Mouse (Mus musculus): ENCODE measurements around the gene Ercc8.

The Ercc8 gene

DNA sequence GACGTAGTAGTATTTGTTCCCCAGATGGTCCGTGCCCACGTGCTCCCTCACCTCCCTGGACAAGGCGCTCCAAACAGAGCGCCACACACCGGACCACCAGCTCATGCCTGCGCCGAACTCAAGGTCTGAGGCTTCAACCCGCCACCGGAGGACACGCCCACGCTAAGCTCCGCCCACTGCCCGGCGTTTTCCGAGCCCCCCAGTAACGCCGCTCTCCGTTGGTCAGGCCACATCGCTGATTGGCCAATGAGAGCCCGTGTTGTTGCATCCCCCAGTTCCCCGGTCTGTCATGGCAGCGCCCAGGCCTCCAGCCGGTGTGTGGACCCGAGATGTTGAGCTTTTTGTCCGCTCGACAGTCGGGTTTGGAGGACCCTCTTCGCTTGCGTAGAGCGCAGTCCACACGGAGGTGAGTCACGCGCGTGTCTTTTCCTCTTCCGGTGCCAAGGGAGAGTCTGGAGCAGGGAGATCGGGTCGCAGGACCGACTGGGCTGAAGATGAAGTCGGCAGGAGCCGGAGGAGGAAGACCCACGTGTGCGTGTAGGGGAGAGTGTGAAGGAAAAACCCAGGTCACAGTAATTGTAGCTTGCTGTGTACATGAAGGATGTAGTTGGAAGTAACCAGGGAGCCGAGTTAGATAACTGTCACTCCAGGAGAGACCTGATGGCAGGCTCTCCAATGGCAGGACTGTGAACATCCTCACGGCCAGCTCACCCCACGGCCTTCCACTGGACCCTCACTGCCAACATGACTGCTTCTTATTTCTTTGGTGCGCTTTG, at the start of gene Ercc8, which contains the start of gene Ndufaf2:
Gene Ercc8 (plus strand): TSS at position 267 of the 776 bp plus-strand sequence.
Gene Ndufaf2 (minus strand): TSS at position 159 of the 776 bp plus-strand sequence.
- peak; percentile 34 for DNase-seq (ENCODE audit: extremely low read depth, low read depth, low spot score)

DNA sequence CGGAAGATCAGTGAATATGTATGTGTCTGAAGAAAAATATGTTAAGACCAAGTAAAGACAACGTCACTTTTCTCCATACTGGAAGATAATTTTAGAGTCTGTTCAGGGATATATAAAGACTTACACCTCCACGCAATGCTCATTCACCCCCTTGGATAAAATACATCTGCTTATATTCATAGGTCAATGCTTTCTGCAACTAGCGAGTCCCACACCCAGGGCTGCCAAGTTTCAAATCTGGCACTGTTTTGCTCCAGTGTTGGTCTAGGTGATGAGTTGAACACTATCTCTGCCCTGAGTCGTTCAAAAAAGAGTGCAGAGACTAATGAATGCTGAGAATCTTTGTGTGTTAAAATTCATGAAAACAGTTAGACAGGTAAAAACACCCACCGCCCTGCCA, 47.6 kb upstream of the Ercc8 start:
- no peak for DNase-seq (ENCODE audit: extremely low read depth, low read depth, low spot score)

DNA sequence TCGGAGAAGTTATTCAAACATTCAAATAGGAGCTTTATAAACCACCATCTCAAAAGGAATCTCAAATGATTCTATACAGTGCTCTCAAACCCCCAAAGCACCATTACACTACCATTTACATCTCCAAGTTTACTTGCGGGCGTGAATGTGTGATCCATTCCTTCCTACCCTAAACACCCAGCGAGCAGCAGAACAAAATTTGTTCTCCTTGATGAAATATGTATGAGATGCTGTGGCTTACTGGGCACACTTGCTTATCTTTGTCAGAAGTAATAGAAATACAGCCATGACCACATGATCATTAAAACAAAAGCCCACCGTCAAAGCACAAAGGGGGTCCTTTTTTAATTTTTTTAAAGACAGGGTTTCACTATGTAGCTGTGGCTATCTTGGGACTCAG, 45.0 kb upstream of the Ercc8 start:
- DNase-seq (ENCODE audit: extremely low read depth, low read depth, low spot score) = no peak

DNA sequence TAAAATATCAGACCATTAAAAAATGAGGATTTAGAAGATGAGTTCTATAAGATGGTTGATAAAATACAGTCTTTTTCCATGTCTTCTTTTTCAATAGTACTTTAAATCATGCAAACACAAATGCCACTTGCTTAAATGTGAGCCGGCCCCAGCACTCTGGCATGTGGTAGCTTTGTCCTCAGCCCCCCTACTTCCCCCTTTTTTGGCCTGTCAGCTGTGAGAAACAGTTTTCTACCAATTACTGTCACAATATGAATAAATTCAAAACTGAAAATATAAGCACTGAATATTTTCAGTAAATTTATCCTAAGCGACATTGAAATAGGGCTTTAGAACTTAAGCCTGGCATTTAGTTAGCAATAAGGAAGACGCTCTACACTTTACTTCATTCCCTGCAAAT, 44.3 kb upstream of the Ercc8 start:
- no peak for DNase-seq (ENCODE audit: extremely low read depth, low read depth, low spot score)

DNA sequence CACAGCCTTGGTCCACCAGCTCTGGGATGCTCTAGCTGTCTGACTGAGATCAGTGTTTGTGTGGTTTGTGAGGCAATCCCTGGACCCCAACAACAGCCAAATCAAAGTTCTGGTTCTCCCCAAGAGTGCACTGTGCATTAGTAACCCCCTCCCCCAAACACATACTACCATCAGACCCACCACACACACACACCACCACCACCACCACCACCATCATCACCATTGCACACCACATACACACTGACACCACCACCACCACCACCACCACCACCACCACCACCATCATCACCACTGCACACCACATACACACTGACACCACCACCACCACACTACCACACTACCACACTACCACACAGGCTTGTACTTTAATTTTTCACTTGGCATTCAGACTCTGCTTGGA, 40.9 kb upstream of the Ercc8 start:
- no peak for DNase-seq (ENCODE audit: extremely low read depth, low read depth, low spot score)

DNA sequence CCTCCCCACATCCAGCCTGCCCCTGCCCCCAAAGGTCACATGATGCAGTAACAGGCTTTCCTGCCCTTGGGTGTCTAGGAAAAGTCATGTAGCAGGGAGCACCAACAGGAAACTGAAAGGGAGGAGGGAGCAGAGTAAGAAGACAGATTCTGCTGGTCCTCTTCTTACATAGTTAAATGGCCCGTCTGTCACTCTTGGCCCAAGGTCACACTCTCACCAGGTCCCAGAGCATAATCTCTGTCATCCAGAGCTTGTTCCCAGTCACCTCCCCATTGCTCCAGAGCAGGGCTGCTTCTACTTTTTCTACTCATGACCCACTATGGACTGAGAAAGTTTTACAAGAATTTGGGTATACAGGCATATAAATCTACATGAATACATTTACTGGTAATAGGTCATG, 40.3 kb upstream of the Ercc8 start:
- no peak for DNase-seq (ENCODE audit: extremely low read depth, low read depth, low spot score)

DNA sequence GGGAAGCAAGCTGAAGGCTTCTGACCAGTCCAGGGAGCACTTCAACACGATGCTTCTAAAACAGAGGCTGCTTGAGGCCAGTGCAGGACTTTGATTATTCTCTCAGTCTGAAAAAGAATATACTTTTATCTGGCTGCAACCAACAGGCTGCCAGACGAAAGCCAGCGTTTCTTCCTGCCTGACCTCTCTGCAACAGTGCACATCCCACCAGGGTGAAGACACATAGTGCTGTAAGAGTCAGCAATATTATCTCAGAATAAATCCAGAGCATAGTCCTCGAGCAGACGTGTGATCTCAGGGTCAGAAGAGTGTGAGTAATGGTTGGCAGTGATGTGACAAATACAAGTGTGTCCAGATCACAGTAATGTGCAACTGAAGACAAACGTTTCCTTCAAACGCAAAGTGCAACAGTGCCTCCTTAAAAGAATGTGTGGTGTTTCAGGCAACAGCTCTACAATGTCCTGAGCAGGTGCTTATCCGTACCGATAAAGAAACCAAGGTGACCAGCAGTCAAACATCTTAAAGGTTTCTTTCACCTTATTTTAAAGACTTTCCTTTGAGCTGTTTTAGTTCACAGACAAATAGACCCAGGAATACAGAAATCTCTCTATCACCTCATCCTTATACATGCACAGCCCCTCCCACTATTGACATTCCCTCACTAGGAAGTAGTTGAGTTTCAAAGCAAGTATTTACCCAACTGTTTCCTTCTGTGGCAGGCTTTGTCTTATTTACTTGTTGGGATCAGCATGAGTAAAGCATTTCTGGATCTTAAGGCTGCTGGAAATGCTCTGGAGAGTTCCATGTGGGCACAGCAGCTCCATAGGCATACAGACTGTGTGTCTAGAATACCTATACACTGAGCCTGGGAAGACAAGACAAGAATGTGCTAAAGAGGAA, 38.9 kb upstream of the Ercc8 start:
- no peak for DNase-seq (ENCODE audit: extremely low read depth, low read depth, low spot score)

DNA sequence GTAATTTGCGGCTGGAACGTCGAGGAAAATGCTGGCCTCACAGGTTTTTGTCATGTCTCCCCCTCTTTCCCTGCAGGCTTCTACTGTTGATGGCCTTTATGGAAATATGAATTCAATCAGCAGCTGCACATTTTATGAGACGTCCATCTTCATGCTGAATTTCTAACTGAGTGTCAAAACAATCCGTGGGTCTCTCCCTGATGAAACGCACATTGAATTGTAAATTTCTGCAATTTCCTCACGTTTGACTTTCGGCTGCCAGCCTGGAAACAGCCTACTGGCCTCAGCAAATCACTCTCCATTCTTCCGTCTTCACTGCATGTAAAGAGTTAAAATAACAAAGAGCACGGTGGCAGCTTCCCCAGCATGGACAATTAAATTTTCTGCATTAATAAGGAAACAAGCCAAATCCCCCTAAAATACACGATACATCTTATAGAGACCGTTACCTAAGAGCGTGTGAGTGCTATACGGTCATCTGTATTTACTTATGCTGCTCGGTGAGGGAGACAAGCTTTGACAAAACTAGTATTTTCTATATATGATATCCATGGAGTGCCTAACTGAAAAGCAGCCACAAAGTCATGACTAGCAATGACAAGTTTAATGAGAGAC, 35.3 kb upstream of the Ercc8 start:
- DNase-seq (ENCODE audit: extremely low read depth, low read depth, low spot score) = no peak

DNA sequence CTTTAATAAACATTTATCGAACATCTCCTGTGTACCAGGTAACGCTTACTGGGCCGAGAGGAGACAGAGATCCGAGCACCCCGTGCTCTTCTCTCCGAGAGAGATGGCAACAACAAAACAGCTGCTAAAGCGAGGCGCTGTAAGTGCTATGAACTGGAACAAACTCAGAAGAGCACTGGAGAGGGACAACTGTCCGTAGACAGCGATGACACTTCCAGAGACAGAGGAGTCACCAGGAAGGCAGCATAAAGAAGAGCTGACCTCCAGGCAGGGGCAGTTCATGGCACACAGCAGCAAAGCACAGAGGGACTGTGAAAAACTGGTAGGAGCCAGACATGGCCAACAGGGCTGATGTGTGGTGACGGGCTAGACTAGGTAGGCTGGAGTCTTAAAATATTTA, 34.4 kb upstream of the Ercc8 start:
- no peak for DNase-seq (ENCODE audit: extremely low read depth, low read depth, low spot score)

DNA sequence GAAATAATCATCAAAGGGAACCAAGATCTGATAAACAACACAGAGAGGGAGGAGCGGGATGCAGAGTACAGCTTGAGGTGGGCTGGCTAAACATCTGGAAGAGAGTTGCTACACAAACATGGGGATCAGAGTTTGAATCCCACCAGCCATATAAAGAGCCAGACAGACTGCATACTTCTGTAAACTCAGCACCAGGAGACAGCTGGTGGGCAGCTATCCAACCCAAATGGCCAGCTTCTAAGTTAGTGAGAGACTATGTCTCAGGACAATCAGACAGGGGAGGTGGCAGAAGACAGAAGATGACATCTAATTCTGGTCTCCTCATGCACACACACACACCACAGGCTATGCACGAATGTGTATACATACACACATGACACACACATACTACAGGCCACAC, 32.3 kb upstream of the Ercc8 start:
- no peak for DNase-seq (ENCODE audit: extremely low read depth, low read depth, low spot score)

DNA sequence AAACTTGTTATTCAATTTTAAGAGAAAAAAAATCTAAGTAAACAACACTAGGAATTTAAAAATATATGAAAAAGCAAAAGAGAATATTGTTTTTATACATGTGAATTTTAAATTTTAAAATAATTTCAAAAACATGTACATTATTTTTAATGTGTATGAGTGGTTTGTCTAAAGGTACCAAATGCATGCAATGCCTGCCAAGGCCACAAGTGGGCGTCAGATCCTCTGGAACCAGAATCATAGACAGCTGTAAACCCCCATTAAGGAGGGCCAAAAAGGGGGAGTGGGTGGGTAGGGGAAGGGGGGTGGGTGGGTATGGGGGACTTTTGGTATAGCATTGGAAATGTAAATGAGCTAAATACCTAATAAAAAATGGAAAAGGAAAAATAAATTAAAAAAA, 31.4 kb upstream of the Ercc8 start:
- no peak for DNase-seq (ENCODE audit: extremely low read depth, low read depth, low spot score)

DNA sequence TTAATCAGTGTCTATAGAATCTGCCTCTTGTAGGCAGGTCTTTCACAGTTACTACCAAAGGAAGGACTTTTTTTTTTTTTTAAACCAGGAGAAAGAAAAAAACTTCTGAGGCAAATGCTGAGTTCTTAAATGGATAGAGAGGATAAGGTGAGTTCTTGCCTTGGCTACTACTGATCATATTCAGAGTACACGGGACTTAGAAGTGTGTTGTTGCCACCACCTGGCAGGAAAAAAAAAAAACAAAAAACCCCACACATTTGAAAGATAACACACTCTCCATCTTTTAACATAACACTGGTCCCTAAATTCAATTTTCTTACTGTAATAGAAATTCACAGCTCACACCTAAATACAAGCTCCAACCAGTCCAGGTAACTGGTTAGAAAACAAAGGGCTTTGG, 30.6 kb upstream of the Ercc8 start:
- no peak for DNase-seq (ENCODE audit: extremely low read depth, low read depth, low spot score)

DNA sequence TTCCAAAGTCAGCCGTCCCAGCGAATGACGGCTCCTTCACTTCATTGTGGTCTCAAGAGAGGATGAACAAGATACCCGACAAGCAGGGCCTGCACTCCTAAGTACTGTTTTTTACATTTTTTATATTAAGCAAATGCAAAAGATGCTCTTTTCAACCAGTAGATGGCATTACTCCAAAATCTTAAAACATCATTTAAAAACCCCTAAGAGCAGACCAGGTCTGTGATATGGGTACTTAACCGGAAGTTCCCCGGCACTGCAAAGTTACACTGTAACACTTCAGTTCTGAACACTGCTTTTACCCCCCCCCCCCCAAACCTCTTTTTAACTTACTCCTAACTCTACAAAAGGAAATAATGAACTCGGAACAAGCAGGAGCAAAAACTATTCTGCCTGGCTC, 29.5 kb upstream of the Ercc8 start:
- no peak for DNase-seq (ENCODE audit: extremely low read depth, low read depth, low spot score)

DNA sequence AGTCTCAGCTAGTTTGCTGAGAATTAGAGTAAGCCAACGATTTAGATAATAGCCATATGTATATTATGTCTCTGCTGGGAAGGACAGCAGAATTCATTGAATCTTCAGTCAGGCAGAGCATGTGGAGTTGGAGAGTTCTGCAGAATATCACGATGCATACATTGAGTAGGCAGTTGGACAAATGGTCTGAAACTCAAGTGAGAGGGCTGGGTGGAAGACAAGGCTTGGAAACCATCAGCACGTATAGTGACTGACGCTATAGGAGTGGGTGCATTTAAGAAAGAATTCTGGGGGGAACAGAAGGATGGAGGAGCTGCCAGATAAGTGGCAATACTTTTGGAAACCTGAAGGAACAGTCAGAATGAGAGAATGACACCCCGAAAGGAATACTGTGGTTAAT, 27.8 kb upstream of the Ercc8 start:
- DNase-seq (ENCODE audit: extremely low read depth, low read depth, low spot score) = no peak

DNA sequence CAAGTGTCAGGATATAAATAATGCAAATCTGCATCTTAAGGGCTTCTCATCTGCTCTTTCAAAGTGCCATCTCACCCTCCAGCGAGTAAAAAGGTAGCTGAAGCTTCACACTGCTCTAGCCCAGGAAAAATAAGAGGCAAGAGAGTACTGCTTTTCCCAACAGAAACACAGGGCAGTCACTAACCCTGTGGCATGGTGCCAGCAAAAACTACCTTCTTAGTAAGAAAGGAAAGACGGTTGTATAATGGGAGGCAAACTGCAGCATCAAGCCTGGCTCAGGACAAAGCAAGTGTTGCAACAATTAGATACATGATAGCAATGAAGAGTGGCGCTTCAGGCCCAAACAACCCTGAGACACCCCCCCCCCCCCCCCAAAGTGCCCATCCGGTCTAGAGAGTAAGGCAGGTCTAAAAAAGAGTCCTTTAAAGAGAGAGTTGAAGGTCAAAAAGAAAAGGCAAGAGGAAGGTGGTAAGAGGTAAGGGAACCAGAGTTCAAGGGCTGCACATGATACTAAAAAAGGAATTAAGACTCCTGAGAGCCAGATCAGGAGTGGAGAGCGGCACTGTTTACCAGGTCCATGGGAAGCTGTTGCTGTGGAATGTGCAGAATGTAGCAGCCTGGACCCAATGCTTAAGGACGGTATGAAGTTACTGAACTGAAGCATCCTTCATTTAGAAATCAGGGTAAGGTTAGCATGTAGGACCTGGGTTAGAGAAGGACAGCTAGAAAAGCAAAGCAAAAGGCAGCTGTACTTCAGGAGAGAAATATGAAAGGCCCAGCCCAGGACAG, 26.3 kb upstream of the Ercc8 start:
- no peak for DNase-seq (ENCODE audit: extremely low read depth, low read depth, low spot score)

DNA sequence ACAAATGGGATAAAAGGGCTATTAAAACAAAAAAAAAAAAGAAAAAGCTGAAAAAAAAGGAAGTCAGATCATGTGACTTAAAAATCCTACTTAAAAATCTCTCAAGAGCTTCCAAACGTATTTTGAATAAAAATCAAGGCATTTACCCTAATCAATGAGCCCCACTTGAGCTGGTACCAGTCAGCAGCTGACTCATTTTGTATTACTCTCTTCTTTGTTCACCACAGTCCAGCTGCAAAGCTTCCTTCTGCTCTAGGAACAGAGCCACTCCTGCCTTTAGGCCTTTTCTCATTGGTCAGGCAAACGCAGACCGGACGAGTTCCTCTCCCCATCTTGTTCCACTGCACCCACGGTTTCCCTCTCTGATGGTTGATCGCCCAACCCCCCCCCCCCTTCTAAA, 22.9 kb upstream of the Ercc8 start:
- DNase-seq (ENCODE audit: extremely low read depth, low read depth, low spot score) = no peak

DNA sequence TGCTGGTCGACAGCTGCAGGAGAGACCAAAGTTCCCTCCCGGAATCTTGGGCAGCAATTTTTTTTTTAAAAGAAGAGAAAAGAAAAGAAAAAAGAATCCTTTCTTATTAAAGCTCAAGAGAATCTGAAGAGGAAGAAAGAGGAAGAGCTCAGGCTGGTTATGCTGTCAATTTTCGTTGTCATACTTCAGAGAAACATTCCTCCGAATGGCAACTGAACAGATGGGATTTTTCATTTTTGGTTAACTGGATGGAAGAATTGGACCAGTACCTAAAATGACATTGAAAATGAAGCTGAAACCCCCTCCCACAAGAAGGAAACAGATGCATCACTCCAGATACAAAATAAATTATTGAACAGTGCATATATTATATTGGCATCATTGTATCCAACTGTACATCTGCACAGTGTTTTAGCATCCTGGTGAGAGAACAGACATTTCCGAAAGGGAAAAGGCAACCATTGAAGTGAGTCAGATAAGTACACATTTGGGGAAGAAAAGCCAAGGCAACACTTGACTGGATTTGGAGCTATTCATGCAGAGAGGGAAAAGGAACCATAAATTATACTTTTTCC, 20.0 kb upstream of the Ercc8 start:
- DNase-seq (ENCODE audit: extremely low read depth, low read depth, low spot score) = no peak

DNA sequence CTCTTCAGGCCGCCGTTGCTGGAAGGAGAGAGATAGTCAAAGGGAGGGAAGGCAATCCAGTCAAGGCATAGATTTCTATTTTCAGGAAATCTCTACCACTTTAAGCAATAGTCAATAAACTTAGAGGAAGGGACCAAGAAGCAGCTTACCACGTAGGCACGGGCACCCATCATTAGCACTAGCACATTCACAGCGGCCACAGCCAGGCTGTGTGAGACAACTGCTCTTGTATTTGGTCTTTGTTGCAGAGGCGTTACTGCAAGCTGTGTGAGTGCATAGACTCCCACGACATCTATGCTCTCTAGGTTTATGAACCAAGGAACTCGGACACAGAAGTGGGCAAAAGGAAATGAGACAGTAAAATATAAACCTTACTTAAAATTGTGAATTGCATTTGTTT, 14.4 kb upstream of the Ercc8 start:
- no peak for DNase-seq (ENCODE audit: extremely low read depth, low read depth, low spot score)

DNA sequence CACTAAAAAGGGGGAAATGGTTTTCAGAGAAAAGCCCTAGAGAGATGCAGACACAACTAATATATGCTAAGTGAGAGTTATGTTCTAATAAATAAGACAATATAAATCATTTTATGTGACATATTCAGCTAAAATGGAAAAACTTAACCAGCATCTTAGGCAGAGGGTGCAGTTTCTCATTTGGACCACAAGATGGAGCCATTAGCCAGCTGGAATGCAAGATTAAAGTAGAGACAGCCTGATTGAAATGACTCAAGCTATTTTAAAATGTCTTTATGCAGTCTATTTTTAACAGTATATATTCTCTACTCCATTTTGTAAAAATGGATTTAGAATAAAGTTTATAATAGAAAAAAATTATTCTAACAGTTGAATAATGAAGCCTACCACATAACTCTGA, 6.7 kb upstream of the Ercc8 start:
- no peak for DNase-seq (ENCODE audit: extremely low read depth, low read depth, low spot score)

DNA sequence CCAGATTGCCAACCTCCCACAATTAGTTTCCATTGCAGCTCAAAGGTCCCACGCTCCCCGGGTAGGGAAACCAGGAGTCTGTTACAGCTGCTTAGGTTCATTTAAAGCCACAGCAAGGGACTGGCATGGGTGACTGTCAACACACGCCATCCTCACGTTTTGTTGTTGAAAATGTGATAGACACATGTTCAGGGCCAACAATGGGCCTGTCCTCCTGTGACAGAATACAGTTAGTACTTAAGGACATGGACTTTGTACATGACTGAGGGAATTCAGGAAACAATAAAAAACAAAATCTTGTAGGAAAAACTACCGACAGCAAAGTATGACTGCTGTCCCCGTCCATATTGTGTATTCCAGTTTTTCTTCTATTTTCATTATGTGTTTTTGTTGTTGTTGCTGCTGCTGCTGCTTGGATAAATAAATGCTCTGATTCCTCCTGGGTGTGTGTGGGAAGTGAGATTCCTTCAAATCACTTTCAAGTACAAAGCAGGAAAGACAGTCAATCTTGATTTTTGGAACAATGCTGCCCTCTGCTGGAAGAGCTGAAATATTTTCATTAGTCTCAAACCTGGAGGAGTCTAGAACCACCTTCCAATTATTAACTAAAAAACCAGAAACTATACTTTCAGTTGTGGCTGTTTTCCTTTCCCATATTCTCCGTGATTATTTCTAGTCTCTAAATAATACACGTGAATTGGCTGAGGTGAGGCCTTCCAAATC, 5.7 kb upstream of the Ercc8 start:
- no peak for DNase-seq (ENCODE audit: extremely low read depth, low read depth, low spot score)
